Mouse (Mus musculus) right cerebral cortex, postnatal 36 days (tissue): ENCODE measurements around the gene Hnrnpd.

Source experiments
- DNase-seq, 2 experiments: peaks; one replicate each; pipeline ENCODE4 v3.0.0; 2022; ENCODE audit warnings: low spot score in 2 of 2, mixed read lengths in 1 of 2

Hnrnpd gene

GRCm38 (mm10) chr5:99959960-99960359, 18.8 kb downstream of the Hnrnpd start:
- no peak for DNase-seq

GRCm38 (mm10) chr5:99959236-99959936, 19.4 kb downstream of the Hnrnpd start:
- DNase-seq = no peak

GRCm38 (mm10) chr5:99958666-99959065, 20.1 kb downstream of the Hnrnpd start:
- no peak for DNase-seq

GRCm38 (mm10) chr5:99953883-99954282, 24.9 kb downstream of the Hnrnpd start:
- no peak for DNase-seq

- no peak for DNase-seq
These were observed 26.2 kb downstream of the Hnrnpd start for GRCm38 (mm10) chr5:99952513-99952912.

GRCm38 (mm10) chr5:99941776-99942502, 36.8 kb downstream of the Hnrnpd start:
- no peak for DNase-seq

- no peak for DNase-seq
These were observed 37.5 kb downstream of the Hnrnpd start for GRCm38 (mm10) chr5:99941273-99941672.

GRCm38 (mm10) chr5:99939440-99939839, 39.3 kb downstream of the Hnrnpd start:
- no peak for DNase-seq

- no peak for DNase-seq
These were observed 46.8 kb downstream of the Hnrnpd start for GRCm38 (mm10) chr5:99931910-99932309.

GRCm38 (mm10) chr5:99927951-99928350, 50.8 kb downstream of the Hnrnpd start:
- DNase-seq = no peak

- no peak for DNase-seq
These were observed 56.7 kb downstream of the Hnrnpd start for GRCm38 (mm10) chr5:99922033-99922432.

GRCm38 (mm10) chr5:99915494-99915893, 63.2 kb downstream of the Hnrnpd start:
- DNase-seq = no peak

GRCm38 (mm10) chr5:99906181-99906956, 72.4 kb downstream of the Hnrnpd start, which contains the start of gene Vamp9:
Gene Vamp9 (plus strand): TSS chr5:99906254.
- peak; percentile 90 to 91 for DNase-seq
